Mouse (Mus musculus): Measurements from ENCODE around the gene Pheta1.
A peak's percentile ranks its signal among the peaks of the same experiment; 100 is the strongest.
"Not testable (repeated sequence)": the region's sequence is repeated elsewhere in the genome, so short reads cannot be mapped to it uniquely, and the experiment has no call there.

Pheta1 gene

GRCm38 (mm10) chr5:121843138-121843905 is 5.5 kb upstream of the Pheta1 start:
- DNase-seq (ENCODE audit: inconsistent ontology term): no peak

- DNase-seq (ENCODE audit: inconsistent ontology term): no peak
These were observed 3.4 kb upstream of the Pheta1 start for GRCm38 (mm10) chr5:121845361-121845760.

DNA sequence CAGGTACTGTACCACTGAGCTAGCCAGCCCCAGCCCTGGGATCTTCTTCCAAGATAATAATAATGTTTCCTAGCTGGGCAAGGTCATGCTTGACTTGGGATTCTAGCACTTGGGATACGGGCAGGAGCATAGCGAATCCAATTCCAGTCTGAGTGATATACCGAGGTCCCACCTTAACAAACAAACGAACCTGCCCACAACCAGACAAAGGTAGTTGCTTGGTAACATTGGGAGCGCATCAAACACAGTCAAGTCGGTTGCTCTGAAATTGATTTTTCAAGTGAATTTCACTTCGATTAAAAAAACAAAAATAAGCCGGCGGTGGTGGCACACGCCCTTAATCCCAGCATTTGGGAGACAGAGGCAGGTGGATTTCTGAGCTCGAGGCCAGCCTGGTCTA is 2.5 kb upstream of the Pheta1 start:
- no peak for DNase-seq (ENCODE audit: inconsistent ontology term)

- not testable (repeated sequence) for DNase-seq (ENCODE audit: inconsistent ontology term)
These were observed 1.5 kb upstream of the Pheta1 start for GRCm38 (mm10) chr5:121847269-121847668.

GRCm38 (mm10) chr5:121848035-121848519 is 707 bp upstream of the Pheta1 start:
- peak; percentile 74 for DNase-seq (ENCODE audit: inconsistent ontology term)

- no peak for DNase-seq (ENCODE audit: inconsistent ontology term)
These were observed 930 bp downstream of the Pheta1 start for GRCm38 (mm10) chr5:121849478-121850349.

DNA sequence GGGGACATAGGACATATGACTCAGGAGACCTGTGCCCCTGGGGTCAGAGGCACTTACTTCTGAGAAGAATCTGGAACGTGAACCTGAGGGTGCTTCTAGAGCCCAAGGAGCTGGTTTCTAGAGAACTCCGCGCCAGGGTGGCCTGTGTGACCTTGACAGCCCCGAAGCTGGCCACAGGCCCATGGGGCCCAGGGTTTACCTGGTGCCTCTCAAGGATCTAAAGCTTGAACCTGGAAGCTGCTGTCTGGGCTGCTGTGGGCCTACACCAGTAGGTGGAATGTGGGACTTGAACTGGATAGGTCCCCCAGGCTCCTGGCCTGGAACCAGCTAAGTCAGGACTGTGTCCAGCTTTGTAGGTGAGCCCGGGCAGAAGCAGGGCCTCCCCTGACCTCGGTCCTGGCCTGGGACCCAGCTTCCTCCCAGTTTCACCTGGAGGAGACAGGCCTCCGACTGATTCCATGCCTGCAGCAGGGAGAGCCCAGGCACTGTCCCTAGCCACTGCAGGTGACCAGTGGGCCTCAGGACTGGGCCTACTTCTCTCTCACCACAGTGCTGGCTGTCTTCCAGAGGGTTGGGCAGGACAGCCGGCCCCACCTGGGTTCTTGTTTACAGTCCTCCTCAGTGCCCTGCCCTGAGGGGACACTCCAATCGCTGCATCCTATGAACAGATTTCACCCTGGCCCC is 4.7 kb downstream of the Pheta1 start:
- no peak for DNase-seq (ENCODE audit: inconsistent ontology term)

DNA sequence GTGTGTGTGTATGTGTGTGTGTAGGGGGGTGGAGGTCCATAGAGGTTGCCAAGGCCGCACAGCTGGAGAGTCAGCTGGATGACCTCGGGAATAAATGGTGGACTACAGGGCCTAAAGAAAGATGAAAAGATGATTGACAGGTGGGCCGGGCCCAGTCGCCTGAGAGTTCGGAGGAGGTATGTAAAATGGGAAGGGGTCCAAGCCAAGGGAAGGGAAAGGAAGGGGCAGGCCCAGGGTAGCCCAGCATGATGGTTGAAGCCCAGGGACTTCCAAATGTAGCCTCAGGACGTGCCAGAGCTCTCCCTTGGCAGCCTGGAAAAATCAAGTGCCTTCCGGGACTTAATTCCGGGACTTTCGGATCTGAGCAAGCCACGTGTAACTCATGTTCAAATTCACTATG is 6.0 kb downstream of the Pheta1 start:
- DNase-seq (ENCODE audit: inconsistent ontology term): no peak

DNA sequence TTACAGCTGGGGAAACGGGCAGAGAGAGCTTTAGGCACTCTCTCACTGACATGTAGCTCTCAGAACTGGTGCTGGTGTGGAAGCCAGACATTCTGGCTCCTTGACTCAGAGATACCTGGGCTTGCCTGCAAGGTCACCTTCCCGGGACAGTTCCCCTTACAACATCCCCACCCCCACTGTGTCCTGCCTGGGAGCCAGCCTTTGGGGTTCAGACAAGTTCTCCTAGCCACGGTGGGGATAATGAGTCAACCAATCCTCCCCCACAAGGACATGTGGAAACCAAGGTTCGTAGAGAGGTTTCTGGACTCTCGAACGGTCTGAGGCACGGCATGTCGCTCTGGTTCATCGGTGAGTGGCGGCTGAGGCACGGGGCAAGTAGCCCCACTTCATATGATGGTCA is 8.0 kb downstream of the Pheta1 start:
- DNase-seq (ENCODE audit: inconsistent ontology term): no peak

DNA sequence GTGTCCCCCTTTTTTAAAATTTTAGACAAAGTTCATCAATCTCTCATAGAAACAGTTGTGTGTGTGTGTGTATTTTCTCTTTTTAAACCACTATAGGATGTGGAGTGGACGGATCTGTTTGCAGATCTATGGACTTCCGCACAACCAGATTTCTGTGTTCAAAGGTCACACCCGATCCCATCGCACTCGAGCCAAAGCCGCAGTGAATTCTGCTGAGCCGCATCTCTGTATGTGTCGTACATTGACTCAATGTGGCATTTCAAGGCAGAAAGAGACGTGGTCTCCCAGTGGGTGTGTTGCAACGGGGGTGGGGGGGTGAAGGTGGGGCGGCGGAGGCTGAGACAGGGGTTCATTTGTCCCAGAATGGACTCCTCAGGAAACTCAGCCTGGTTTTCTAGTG is 9.6 kb downstream of the Pheta1 start:
- no peak for DNase-seq (ENCODE audit: inconsistent ontology term)

DNA sequence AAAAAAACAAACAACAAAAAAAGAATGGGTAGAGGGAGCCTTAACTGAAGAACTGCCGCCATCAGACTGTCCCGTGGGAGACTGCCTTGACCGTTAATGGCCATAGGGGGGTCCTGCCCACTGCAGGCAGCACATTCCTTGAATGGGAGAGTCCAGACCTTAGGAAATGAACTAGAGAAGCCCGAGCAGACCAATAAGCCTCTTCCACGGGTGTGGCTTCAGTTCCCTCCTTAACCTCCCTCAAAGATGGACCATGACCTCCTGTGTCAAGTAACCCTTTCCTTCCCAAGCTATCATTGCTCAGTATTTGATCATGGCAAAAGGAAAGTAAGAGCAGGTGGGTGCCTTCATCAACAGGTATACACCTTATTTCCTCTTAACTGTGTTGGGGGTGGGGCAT is 13.2 kb downstream of the Pheta1 start:
- no peak for DNase-seq (ENCODE audit: inconsistent ontology term)

DNA sequence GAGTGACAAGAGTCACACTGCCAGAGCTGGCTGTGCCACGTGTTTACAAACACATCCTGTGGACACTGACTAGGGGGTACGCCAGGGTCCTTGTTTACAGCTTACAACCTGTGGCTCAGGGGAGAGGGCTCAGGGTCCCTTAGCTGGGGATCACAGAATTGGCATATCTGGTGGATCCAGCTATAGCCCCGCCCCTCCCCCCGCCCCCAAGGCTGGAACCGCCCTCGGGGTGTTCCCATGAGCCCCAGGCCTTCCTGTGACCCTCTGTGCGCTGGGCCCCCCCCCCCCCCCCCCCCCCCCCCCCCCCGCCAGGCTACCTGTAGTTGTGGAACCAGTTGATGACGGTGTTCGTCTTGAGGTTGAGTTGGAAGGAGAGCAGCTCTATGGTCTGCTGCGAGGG is 15.5 kb downstream of the Pheta1 start:
- no peak for DNase-seq (ENCODE audit: inconsistent ontology term)

DNA sequence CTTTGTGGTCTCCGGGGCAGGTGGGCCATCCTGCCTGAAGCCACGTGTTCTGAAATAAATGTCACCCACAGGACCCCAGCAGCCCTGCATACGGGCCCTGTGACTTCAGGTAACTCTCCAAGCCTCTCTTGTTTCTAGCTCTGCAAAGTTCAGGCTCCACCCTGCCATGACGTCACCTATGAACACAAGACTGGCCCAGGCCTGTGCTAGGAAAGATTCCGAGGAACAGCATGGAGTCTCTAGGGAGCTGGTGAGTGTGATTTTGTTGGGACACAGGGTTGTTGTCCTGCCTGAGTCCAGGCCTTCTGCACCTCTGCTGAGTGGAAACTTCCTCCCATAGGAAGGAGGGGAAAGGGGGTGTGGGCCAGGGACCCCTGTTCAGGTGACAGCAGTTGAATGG is 19.2 kb downstream of the Pheta1 start:
- DNase-seq (ENCODE audit: inconsistent ontology term): no peak

GRCm38 (mm10) chr5:121870832-121871231 is 22.0 kb downstream of the Pheta1 start:
- DNase-seq (ENCODE audit: inconsistent ontology term): no peak

- no peak for DNase-seq (ENCODE audit: inconsistent ontology term)
These were observed 22.8 kb downstream of the Pheta1 start for GRCm38 (mm10) chr5:121871515-121872030.

GRCm38 (mm10) chr5:121872158-121872557 is 23.4 kb downstream of the Pheta1 start:
- DNase-seq (ENCODE audit: inconsistent ontology term): peak; percentile 62

DNA sequence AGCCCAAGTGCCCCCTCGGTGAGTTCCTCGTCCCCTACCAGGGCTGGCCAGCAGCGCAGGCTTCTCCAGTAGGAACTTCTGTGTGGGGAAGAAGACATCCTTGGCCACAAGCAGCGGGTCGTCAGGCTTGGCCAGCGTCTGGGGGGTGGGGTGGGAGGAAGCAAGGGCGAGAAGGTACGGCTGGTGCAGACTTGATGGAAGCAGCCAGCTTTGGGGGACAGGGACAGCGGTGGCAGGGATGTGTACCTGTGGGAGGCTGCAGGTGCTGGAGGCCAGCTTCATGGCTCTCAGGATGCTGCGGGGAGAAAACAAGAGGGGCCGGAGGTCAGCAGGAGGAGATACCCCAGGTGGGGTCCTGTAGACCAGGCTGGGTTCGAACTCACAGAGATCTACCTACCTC is 26.3 kb downstream of the Pheta1 start:
- DNase-seq (ENCODE audit: inconsistent ontology term): no peak

DNA sequence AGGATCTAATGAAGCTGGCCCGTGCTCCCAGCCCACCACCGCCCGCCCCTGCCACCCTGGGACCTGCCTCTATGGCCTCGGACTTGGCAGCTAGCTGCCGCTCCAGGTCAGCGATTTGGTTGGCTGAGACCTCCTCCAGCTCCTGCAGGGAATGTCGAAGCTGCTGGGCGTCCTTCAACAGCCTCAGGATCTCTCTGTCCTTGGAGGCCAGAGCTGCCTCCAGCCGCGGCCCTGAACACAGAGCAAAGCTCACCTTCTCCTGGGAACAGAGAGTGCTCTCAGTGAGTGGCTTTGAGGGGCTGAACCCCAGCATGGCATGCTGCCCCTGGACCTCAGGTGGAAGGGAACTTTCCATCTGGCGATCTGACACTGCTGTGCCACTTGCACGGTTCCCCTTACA is 28.1 kb downstream of the Pheta1 start:
- DNase-seq (ENCODE audit: inconsistent ontology term): no peak

- DNase-seq (ENCODE audit: inconsistent ontology term): no peak
These were observed 29.9 kb downstream of the Pheta1 start for GRCm38 (mm10) chr5:121878703-121879102.

GRCm38 (mm10) chr5:121879211-121879610 is 30.4 kb downstream of the Pheta1 start:
- no peak for DNase-seq (ENCODE audit: inconsistent ontology term)

DNA sequence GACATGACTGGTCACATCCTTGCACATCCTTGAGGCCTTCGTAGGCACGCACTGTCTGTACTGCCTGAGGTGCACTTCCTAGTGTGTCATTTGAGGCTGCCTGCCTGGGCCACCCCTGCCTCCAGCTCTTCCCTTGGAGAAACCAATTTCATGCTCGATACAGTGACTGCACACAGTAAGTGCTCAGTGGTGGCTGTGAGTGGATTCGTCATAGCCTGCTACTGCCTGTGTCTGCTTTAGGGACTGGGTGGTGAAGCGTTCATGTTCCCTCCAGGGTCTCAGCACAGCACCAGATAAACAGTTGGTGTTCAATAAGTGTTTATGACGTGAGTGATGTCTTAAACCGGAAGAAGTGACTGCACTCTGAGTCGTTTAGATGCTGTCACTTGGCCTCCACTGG is 34.6 kb downstream of the Pheta1 start:
- DNase-seq (ENCODE audit: inconsistent ontology term): no peak

GRCm38 (mm10) chr5:121889375-121889774 is 40.6 kb downstream of the Pheta1 start:
- DNase-seq (ENCODE audit: inconsistent ontology term): peak; percentile 44
